Mouse (Mus musculus): ENCODE measurements around the gene Endou. TPM values are rescaled to one million over a fixed set of nuclear protein-coding genes. Genes with fewer than 3 reads are reported as not detected.

Endou gene
- 1.4 and 1.6 TPM in 2 replicates for polyA plus RNA-seq (2015; fragmentation: Nextera tagmentation; extraction: Ambion mirVana)

GRCm38 (mm10) chr15:97731111-97731510 is at the start of gene Endou:
Gene Endou (minus strand): TSS chr15:97731339.

GRCm38 (mm10) chr15:97778311-97779098 is 47.4 kb upstream of the Endou start, which contains the start of gene Slc48a1:
Gene Slc48a1 (plus strand): TSS chr15:97778520.

GRCm38 (mm10) chr15:97767280-97768186 is 36.4 kb upstream of the Endou start, which contains the start of gene Rapgef3:
Gene Rapgef3 (minus strand): TSS chr15:97767972.

GRCm38 (mm10) chr15:97705211-97706050 is 25.7 kb downstream of the Endou start, which contains the start of gene Rpap3:
Gene Rpap3 (minus strand): TSS chr15:97705825.

Other genes with a start within 250 kb of the Endou start
- gene Rpap3, start 25.5 kb downstream of the Endou start, polyA plus RNA-seq (2015; fragmentation: Nextera tagmentation; extraction: Ambion mirVana) = 21.0 and 23.8 TPM in 2 replicates
- 6.1 and 8.0 TPM in 2 replicates for gene Rapgef3, start 36.6 kb upstream of the Endou start, polyA plus RNA-seq (2015; fragmentation: Nextera tagmentation; extraction: Ambion mirVana)
- 60.3 and 86.9 TPM in 2 replicates for gene Slc48a1, start 47.2 kb upstream of the Endou start, polyA plus RNA-seq (2015; fragmentation: Nextera tagmentation; extraction: Ambion mirVana)
- gene Hdac7, start 113.2 kb upstream of the Endou start, polyA plus RNA-seq (2015; fragmentation: Nextera tagmentation; extraction: Ambion mirVana) = 21.4 and 30.4 TPM in 2 replicates
- gene Vdr, start 179.3 kb upstream of the Endou start, polyA plus RNA-seq (2015; fragmentation: Nextera tagmentation; extraction: Ambion mirVana) = 0.24 and 1.6 TPM in 2 replicates
- 69.5 and 101 TPM in 2 replicates for gene Tmem106c, start 232.9 kb upstream of the Endou start, polyA plus RNA-seq (2015; fragmentation: Nextera tagmentation; extraction: Ambion mirVana)